Mouse (Mus musculus): Measurements from ENCODE around the gene Hbs1l.

The Hbs1l gene

GRCm38 (mm10) chr10:21304672-21305632 is 9.2 kb downstream of the Hbs1l start:
- DNase-seq (ENCODE audit: low spot score in 2 of 2) = no peak

- no peak for DNase-seq (ENCODE audit: low spot score in 2 of 2)
These were observed 18.0 kb downstream of the Hbs1l start for GRCm38 (mm10) chr10:21313732-21314131.

- no peak for DNase-seq (ENCODE audit: low spot score in 2 of 2)
These were observed 20.3 kb downstream of the Hbs1l start for GRCm38 (mm10) chr10:21316123-21316522.

DNA sequence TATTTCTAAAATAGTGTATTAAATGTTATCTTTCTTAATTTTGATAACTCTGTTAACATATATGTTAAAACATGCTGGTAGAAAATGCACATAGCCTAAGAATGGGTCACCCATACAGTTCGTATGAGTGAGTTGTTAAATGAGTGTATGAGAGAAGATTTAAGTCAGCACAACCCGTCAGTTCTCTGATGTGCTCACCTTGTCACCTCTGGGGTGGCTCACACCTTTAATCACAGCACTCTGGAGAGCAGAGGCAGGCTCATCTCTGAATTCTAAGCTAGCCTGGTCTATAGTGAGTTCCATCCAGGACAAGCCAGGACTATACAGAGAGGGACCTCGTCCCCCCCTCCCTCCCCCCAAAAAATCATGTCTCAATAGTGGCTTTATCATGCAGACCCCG is 22.5 kb downstream of the Hbs1l start:
- DNase-seq (ENCODE audit: low spot score in 2 of 2) = no peak

DNA sequence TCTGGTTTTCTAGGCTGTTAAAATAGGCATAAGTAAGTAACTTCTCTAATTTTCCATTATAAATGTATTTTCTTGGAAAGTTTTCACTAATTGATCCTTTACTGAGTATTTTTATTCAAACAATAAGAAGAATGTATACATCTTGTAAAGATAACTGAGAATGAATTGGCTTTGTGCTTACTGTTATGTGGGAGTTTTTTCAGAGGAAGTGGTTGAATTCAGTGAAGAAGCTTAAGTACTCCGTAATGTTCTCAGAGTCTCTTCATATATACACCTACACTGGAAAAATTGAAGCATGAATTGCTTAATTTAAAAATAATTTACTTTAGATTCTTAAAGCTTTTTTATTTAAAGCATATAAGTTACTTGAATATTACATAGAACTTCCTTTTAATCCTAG is 23.2 kb downstream of the Hbs1l start:
- DNase-seq (ENCODE audit: low spot score in 2 of 2) = no peak

- no peak for DNase-seq (ENCODE audit: low spot score in 2 of 2)
These were observed 24.8 kb downstream of the Hbs1l start for GRCm38 (mm10) chr10:21320601-21321000.

- DNase-seq (ENCODE audit: low spot score in 2 of 2) = no peak
These were observed 30.6 kb downstream of the Hbs1l start for GRCm38 (mm10) chr10:21326352-21326751.

GRCm38 (mm10) chr10:21327605-21328135 is 31.9 kb downstream of the Hbs1l start:
- no peak for DNase-seq (ENCODE audit: low spot score in 2 of 2)

DNA sequence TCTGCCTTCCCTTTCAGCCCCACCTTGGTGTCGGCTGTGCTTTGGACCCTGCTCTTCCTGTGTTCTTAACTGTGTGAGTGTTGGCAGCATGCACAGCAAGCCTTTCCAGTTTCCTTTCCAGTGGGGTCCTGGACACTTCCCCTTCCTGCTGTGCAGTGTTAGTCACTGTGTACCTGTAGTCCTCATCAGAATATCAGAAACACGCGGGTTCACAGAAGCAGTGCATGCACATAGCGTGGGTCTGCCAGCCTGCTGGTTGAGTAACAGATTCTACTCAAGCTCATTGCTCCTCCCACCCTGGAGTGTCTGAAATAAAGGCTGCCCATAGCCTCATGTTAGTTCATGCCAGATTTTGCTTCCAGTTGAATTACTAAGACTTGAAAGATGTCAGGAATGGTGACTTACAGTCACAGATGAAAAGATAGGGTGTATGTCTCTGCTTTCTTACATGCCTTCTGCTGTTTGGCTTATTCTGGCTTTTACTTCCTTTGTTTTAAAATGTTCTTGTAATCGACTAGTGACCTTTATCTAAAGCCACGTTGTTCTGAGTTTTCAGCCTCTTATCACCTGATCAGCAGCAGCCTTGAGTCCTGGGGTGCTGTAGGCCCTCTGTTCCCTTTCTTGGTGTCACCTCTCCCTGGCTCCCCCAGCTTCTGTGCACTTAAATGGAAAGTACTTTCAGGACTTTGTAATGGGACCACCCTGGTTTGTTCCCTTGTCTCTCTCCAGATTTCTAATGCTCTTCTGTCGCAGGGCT is 38.7 kb downstream of the Hbs1l start:
- DNase-seq (ENCODE audit: low spot score in 2 of 2) = peak in 1 of 2 experiments; percentile 14

DNA sequence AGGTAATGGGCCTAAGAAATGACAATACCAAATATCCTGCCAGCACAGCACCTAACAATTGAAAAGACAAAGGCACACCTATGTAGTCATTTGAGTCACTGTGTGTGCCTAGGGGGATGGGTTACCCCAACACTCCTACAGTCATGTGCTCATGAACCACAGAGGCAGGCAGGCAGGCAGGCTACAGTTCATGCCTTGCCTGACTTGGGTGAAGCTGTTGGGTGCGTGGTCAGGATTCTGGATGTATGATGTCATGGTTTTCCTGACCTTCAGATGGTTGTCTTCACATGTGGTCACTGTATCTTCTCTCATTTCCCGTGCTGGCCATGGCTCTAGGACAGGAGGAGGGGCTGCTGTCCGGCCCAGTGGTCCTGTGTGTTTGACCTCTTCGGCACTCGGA is 39.8 kb downstream of the Hbs1l start:
- peak; percentile 11 to 16 for DNase-seq (ENCODE audit: low spot score in 2 of 2)

GRCm38 (mm10) chr10:21337191-21337590 is 41.4 kb downstream of the Hbs1l start:
- no peak for DNase-seq (ENCODE audit: low spot score in 2 of 2)

- DNase-seq (ENCODE audit: low spot score in 2 of 2) = no peak
These were observed 45.9 kb downstream of the Hbs1l start for GRCm38 (mm10) chr10:21341706-21342105.

GRCm38 (mm10) chr10:21342331-21343005 is 46.7 kb downstream of the Hbs1l start:
- no peak for DNase-seq (ENCODE audit: low spot score in 2 of 2)

DNA sequence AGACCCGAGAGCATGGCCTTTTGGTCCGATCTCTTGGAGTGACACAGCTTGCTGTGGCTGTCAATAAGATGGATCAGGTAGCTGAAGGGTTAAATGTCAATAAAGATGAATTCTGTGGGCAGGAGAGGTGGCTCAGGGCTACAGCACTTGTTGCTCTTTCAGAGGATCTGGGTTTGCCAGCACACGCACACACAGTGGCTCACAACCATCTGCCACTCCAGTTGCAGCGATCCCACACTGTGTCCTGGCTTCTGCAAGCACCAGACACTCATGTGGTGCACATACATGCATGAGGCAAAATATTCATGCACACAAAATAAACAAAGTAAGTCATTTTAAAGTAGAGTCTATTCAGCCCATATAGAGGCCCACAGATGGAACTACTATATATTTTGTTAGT is 51.6 kb downstream of the Hbs1l start:
- no peak for DNase-seq (ENCODE audit: low spot score in 2 of 2)

- no peak for DNase-seq (ENCODE audit: low spot score in 2 of 2)
These were observed 53.7 kb downstream of the Hbs1l start for GRCm38 (mm10) chr10:21349449-21349848.

- no peak for DNase-seq (ENCODE audit: low spot score in 2 of 2)
These were observed 54.2 kb downstream of the Hbs1l start for GRCm38 (mm10) chr10:21349946-21350345.

DNA sequence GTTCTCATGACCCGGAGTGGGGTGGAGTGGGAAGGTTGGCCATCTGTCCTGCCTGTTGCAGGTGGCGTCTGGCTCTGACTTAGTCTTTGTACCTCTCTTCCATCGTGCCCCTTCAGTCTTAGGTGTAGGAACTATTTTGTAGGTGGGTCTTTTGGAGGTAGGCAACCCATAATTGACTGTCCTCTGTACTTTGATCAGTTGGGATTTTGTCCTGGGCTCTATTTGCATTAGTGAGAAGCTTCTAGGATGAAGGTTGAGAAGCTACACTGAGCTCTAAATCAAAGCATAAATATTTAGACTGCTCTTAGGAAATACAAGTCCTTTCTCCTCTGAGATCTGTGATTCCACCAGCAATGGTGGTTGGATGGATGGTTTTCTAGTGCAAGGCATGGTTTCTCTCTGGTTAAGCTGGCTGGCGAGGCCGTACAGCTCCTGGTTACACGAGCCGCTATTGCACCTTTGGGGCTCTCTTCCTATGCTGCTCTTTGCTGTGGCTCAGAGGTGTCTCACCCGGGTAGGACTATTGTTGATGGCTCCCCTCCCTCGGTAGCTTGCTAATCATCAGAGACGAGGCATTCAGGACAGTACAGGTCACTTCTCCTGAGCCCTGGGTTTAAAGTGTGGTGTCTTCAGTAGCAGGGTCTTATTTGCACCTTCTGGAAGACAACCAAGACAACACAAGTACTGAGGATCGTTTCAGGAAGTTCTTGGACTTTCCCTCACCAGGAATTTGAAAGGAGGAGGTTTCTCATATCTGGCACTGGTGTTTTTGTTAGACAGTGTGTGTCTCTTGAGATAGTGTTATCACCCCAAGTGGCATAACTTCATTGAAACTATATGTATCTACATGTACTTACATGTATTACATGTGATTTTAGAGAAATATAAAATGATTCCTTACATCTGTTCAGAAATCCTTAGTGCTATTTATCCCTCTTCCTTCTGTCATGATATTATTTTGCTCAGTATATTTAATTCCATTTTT is 55.0 kb downstream of the Hbs1l start:
- no peak for DNase-seq (ENCODE audit: low spot score in 2 of 2)

- DNase-seq (ENCODE audit: low spot score in 2 of 2) = no peak
These were observed 56.0 kb downstream of the Hbs1l start for GRCm38 (mm10) chr10:21351766-21352165.

DNA sequence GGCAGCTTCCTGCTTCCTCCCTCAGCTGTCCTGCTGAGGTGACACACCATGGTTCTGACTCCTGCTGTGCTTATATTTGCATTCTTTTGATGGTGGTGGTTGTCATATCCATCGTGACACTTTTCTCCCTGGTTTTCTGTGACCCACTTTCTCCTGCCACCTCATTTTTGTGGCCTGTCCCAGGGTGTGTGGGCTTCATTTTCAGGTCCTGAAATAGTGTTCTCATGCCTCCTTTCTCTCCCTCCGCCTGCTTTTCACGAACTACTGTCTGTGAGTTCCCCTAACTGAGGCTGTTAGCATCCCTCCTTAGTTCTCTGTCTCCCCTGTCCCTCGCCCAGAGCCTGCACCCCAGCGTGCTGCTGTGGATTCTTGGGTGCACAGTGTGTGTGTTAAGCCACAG is 58.1 kb downstream of the Hbs1l start:
- DNase-seq (ENCODE audit: low spot score in 2 of 2) = no peak

DNA sequence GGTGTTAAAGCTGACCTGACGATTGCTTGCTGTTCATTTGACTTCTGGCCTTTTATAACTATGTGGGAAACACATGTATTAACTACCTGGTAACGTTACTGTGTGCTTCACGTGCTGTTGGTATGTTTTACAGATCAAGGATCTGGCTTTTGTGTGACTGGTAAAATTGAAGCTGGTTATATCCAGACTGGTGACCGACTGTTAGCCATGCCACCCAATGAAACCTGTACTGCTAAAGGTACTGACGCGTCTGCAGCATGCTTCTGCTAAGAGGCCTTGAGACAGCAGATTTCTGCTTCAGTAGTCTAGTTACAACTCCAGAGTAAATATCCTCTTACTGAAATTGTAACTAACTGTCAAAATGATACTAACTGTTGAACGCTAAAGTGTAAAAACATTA is 58.7 kb downstream of the Hbs1l start:
- DNase-seq (ENCODE audit: low spot score in 2 of 2) = no peak

- no peak for DNase-seq (ENCODE audit: low spot score in 2 of 2)
These were observed 62.2 kb downstream of the Hbs1l start for GRCm38 (mm10) chr10:21357986-21358385.

All from urinary bladder, postnatal 36 days (tissue).